Mouse (Mus musculus): ENCODE measurements around the gene Ndufb3.
"Not testable (repeated sequence)": the region's sequence is repeated elsewhere in the genome, so short reads cannot be mapped to it uniquely, and the experiment has no call there.

DNA sequence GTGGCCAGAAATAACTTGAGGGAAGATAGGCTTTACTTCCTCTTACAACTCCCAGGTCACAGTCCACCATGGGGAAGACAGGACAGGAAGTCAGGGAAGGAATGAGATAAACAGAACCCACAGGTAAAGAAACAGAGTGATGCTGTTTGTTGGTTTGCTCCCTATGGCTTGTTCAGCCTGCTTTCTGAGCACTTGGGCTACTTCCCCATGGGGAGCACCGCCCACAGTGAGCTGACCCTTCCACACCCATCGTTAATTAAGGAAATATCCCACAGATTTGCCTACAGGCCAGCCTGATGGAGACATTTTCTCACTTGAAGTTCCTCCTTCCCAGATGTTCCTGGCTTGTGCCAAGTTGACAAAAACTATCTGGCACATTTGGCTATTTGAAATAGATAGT lies 42.7 kb downstream of the Ndufb3 start:
- not testable (repeated sequence) for TF ChIP-seq GATA1 (IDR thresholded peaks at IDR 0.05; ENCODE audit: borderline replicate concordance, low read length); FLI1 (IDR thresholded peaks at IDR 0.05; ENCODE audit: low read length)

Measured in megakaryocyte, embryonic 14.5 days (primary cell).